In the genomic region with DNA sequence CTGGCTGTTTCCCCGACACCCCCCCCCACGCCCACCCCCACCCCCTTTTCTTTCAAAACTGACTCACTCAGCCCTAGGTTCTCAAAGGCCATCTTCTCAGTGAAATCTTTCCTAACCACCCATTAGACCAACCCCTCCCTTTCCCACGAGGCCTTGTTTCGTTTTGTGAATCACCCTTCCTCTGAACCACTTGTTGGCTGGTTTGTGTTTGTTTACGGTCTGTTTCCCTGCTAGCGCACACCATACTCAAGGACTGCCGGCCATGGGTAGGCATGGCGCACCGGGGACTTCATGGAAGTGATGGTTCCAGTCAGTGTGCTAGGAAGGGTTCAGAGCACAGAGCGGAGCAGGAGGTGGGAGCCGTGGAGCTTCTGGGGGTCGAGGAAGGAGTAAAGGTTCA, we compare ENCODE assay signal across 27 mouse cellular contexts. TPM values are rescaled to one million over a fixed set of nuclear protein-coding genes. Genes with fewer than 3 reads are reported as not detected.
A peak's percentile ranks its signal among the peaks of the same experiment; 100 is the strongest.
DNase-seq lines count a peak whose midpoint lies in the region; ATAC-seq lines count a peak whose summit lies in the region.
"Had no signal": no experiment of that assay in that cellular context is flagged by ENCODE, and none has a peak within 500 bp of the region (broad histone marks: within the 10 kb centered on the region; RNA-seq: fewer than 3 reads in every experiment).

No protein-coding gene starts in this region.

- no peak for ATAC-seq in midbrain, embryonic 16.5 days
- ATAC-seq: forebrain, embryonic 13.5 days; forebrain, embryonic 16.5 days; hindbrain, postnatal 0 days; intestine, postnatal 0 days; Patski had no signal

- H3K4me3 ChIP-seq in midbrain, embryonic 16.5 days (ENCODE audit: low read depth, low read length) = no peak overlapping the region
- H3K4me3 ChIP-seq: forebrain, embryonic 10.5 days; forebrain, embryonic 13.5 days; heart, adult 2 months; heart, embryonic 10.5 days; heart, embryonic 13.5 days had no signal

- 79% methylated on average over 12 of the region's 12 CpGs for WGBS in midbrain, embryonic 16.5 days

- H3K9me3 ChIP-seq in midbrain, embryonic 16.5 days (replicated peaks; ENCODE audit: control insufficient read depth, low read length, poor library complexity, severe bottlenecking) = no peaks in the 10 kb centered on the region
- H3K9me3 ChIP-seq: forebrain, embryonic 10.5 days; forebrain, embryonic 13.5 days; heart, embryonic 10.5 days; heart, embryonic 13.5 days had no signal

- H3K9ac ChIP-seq in midbrain, embryonic 16.5 days (ENCODE audit: low read depth, low read length) = no peak overlapping the region
- H3K9ac ChIP-seq: forebrain, embryonic 13.5 days; heart, embryonic 13.5 days; hindbrain, embryonic 14.5 days had no signal

- no peak overlapping the region for H3K27ac ChIP-seq in midbrain, embryonic 16.5 days (ENCODE audit: low read length)
- H3K27ac ChIP-seq: forebrain, embryonic 10.5 days; forebrain, embryonic 13.5 days; heart, adult 2 months; heart, embryonic 10.5 days; heart, embryonic 13.5 days; hindbrain, embryonic 14.5 days had no signal

- H3K4me2 ChIP-seq in midbrain, embryonic 16.5 days (ENCODE audit: low read length) = no peak overlapping the region
- H3K4me2 ChIP-seq: forebrain, embryonic 13.5 days; heart, embryonic 13.5 days; hindbrain, embryonic 14.5 days had no signal

- peak; percentile 44 for DNase-seq in adrenal gland, adult 2 months
- no peak for DNase-seq in adrenal gland, postnatal 10 days
- DNase-seq in 416B (ENCODE audit: low read depth) = peak; percentile 82
- peak; percentile 38 for DNase-seq in NIH3T3 (ENCODE audit: low read depth)
- DNase-seq in induced T-regulatory cell, adult 2 months (ENCODE audit: low read depth) = peak; percentile 51
- no peak for DNase-seq in embryo, embryonic 10.5 days (ENCODE audit: low spot score)
- DNase-seq in embryo, embryonic 11 days = no peak
- DNase-seq: adrenal gland, adult 8-10 months; B cell, adult 2 months; cerebellum, adult 18-20 months; cerebellum, adult 9-10 months; cerebellum, postnatal 14 days; gastrocnemius, postnatal 10 days; gastrocnemius, postnatal 36 days; heart, adult 2 months; heart, postnatal 14 days; heart, postnatal 4 days had no signal

- H3K27me3 ChIP-seq in midbrain, embryonic 16.5 days (ENCODE audit: control insufficient read depth, insufficient read depth, low read depth, low read length) = no peaks in the 10 kb centered on the region
- H3K27me3 ChIP-seq: forebrain, embryonic 13.5 days had no signal

- H3K36me3 ChIP-seq in midbrain, embryonic 16.5 days (ENCODE audit: control insufficient read depth, insufficient read depth, low read length) = peaks cover 7% of the 10 kb centered on the region; the same call in 1 of the 2 replicates
- H3K36me3 ChIP-seq: forebrain, embryonic 10.5 days; heart, embryonic 10.5 days; heart, embryonic 13.5 days had no signal

- H3K4me1 ChIP-seq in midbrain, embryonic 16.5 days (ENCODE audit: control insufficient read depth, insufficient read depth, low read length) = no peaks in the 10 kb centered on the region
- H3K4me1 ChIP-seq: forebrain, embryonic 13.5 days had no signal

RNA-seq across cellular contexts. Expression of a gene that starts 37.0 kb away (rescaled TPM):
- total RNA-seq in adrenal gland, adult 2 months (2021) = 10 to 100 TPM; 21.3 to 21.9 TPM
- polyA plus RNA-seq in adrenal gland, adult 2 months (2012; rRNA removed) = 60.8 and 61.2 TPM in 2 replicates
- total RNA-seq in adrenal gland, postnatal 10 days (2021) = 10 to 100 TPM; 18.3 to 18.5 TPM
- 33.7 and 34.2 TPM in 2 replicates for polyA plus RNA-seq in midbrain, embryonic 16.5 days (2015; fragmentation: Nextera tagmentation; extraction: Ambion mirVana)

RNA-seq across cellular contexts. Expression of a gene that starts 37.2 kb away (rescaled TPM):
- total RNA-seq in adrenal gland, adult 2 months (2021) = 10 to 100 TPM; 14.5 to 18.5 TPM
- 54.9 and 71.3 TPM in 2 replicates for polyA plus RNA-seq in adrenal gland, adult 2 months (2012; rRNA removed)
- total RNA-seq in adrenal gland, postnatal 10 days (2021) = 10 to 100 TPM; 16.1 to 25.3 TPM
- polyA plus RNA-seq in midbrain, embryonic 16.5 days (2015; fragmentation: Nextera tagmentation; extraction: Ambion mirVana) = 14.2 and 15.5 TPM in 2 replicates

Comparison
In these comparisons a context has a peak if more than half of its experiments do, and no peak if none do; other contexts are left out.
1. DNase-seq: peak in adrenal gland, adult 2 months (single experiment), 416B (single experiment), NIH3T3 (single experiment) and induced T-regulatory cell, adult 2 months (single experiment); none in adrenal gland, postnatal 10 days (single experiment), embryo, embryonic 10.5 days (single experiment) and embryo, embryonic 11 days (single experiment).